Mouse (Mus musculus): ENCODE results near the gene Cep135.

Cep135 gene

GRCm38 (mm10) chr5:76684658-76685605 is 96.4 kb downstream of the Cep135 start:
- no peak for DNase-seq (ENCODE audit: low read depth, low spot score)

- DNase-seq (ENCODE audit: low read depth, low spot score), result no peak
These were observed 99.6 kb downstream of the Cep135 start for GRCm38 (mm10) chr5:76687961-76688600.

- DNase-seq (ENCODE audit: low read depth, low spot score), result no peak
These were observed 100.1 kb downstream of the Cep135 start for GRCm38 (mm10) chr5:76688643-76689042.

GRCm38 (mm10) chr5:76690177-76690593 is 101.7 kb downstream of the Cep135 start:
- no peak for DNase-seq (ENCODE audit: low read depth, low spot score)

GRCm38 (mm10) chr5:76691251-76691650 is 102.8 kb downstream of the Cep135 start:
- DNase-seq (ENCODE audit: low read depth, low spot score), result no peak

GRCm38 (mm10) chr5:76691706-76692424 is 103.4 kb downstream of the Cep135 start:
- DNase-seq (ENCODE audit: low read depth, low spot score), result no peak

Measured in R1 (cell line).